Mouse (Mus musculus) hindbrain, postnatal 0 days (tissue): ENCODE measurements around the gene Clcn2. TPM values are rescaled to one million over a fixed set of nuclear protein-coding genes. Genes with fewer than 3 reads are reported as not detected.
A peak's percentile ranks its signal among the peaks of the same experiment; 100 is the strongest.

Experiments used
- ATAC-seq: fragments of 200-750 bp; cut with Nextera tagmentation; 2 replicates; pipeline ENCODE4 v1.8.0; 2017; ENCODE audit warnings: mild to moderate bottlenecking, moderate TSS enrichment, moderate library complexity
- DNase-seq: peaks from one replicate; pipeline ENCODE4 v3.0.0-alpha.2; 2015; ENCODE audit warnings: low spot score
- H3K27ac ChIP-seq: fragments of 300-500 bp; sonication (generic); 2 replicates; pipeline ENCODE4 v1.5.1; 2014; ENCODE audit warnings: mild to moderate bottlenecking
- H3K27me3 ChIP-seq: fragments of 300-500 bp; sonication (generic); 2 replicates; pipeline ENCODE4 v1.6.1; 2014; ENCODE audit warnings: low read length, mixed read lengths; ENCODE audit not compliant: insufficient read depth
- H3K36me3 ChIP-seq: fragments of 300-500 bp; sonication (generic); 2 replicates; pipeline ENCODE4 v1.6.1; 2014; ENCODE audit warnings: low read length, mixed read lengths; ENCODE audit not compliant: insufficient read depth
- H3K4me1 ChIP-seq: fragments of 300-500 bp; sonication (generic); 2 replicates; pipeline ENCODE4 v1.6.1; 2014; ENCODE audit warnings: antibody characterized with exemption, low read length, mixed read lengths; ENCODE audit not compliant: insufficient read depth
- H3K4me2 ChIP-seq: fragments of 300-500 bp; sonication (generic); 2 replicates; pipeline ENCODE4 v1.6.1; 2014; ENCODE audit warnings: low read depth, mild to moderate bottlenecking, low read length, moderate library complexity, mixed read lengths
- H3K4me3 ChIP-seq: fragments of 300-500 bp; sonication (generic); 2 replicates; pipeline ENCODE4 v1.5.1; 2014; ENCODE audit warnings: low read length
- H3K9ac ChIP-seq: fragments of 300-500 bp; sonication (generic); replicated peaks from 2 replicates; pipeline ENCODE4 v1.6.1; 2014; ENCODE audit warnings: mild to moderate bottlenecking, low read length, moderate library complexity, mixed read lengths
- H3K9me3 ChIP-seq: fragments of 300-500 bp; sonication (generic); 2 replicates; pipeline ENCODE4 v1.6.1; 2016; ENCODE audit warnings: low read length, mixed read lengths
- CTCF ChIP-seq: IDR thresholded peaks from 2 replicates; pipeline ENCODE4 v1.5.1; 2016; ENCODE audit warnings: antibody characterized with exemption, control low read depth, low read depth
- WGBS: fragments of 180-500 bp; shearing (Covaris S2); extraction: QIAGEN DNeasy Blood & Tissue Kit; methylation state at CpG from one replicate; pipeline ENCODE4 v1.1.7; 2014; 5-methylcytosine and 5-hydroxymethylcytosine counted together
- polyA plus RNA-seq: library from polyadenylated mRNA; unstranded; fragments of >200 nt; fragmentation: Nextera tagmentation; extraction: Ambion mirVana; gene quantifications from 2 replicates; pipeline ENCODE4 v1.2.1, GENCODE M21; 2015
- total RNA-seq: library from RNA; depleted of rRNA; stranded (reverse); fragments of >200 nt; gene quantifications from 2 replicates; pipeline ENCODE4 v1.2.3, GENCODE M21; 2014

Clcn2 gene
- total and polyA plus RNA-seq, 2 experiments from 2014 or later, result 18.5 to 74.6 TPM

DNA sequence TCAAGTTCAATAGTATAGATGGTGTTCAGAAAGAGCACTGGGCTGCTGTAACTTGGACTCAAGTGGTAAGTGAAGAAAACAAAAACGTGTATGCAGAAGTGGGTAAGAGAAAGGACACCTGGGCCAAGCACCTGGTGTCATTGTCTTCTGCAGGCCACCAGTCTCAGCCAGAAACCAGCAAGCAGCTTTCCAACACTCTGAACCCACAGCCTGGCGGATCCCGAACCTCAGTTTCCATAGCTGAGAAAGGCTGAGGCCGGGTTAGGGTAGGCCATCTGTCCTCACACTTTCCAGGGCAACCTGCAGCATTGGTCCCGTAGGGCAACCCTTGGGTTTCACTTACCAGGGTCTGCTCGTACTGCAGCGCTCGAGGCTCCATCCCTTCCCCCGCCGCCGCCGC is 2.0 kb downstream of the Clcn2 start:
- peak overlapping the region; percentile 63 for H3K4me3 ChIP-seq
- DNase-seq, result no peak
- H3K4me2 ChIP-seq, result peak overlapping the region; percentile 82
- H3K9ac ChIP-seq, result peak overlapping the region; percentile 82
- no peaks in the 10 kb centered on the region for H3K9me3 ChIP-seq
- no peaks in the 10 kb centered on the region for H3K27me3 ChIP-seq
- TF ChIP-seq CTCF, result no peak
- peaks cover 20% of the 10 kb centered on the region; the same call in 1 of the 2 replicates for H3K36me3 ChIP-seq
- H3K27ac ChIP-seq, result peak overlapping the region; percentile 96
- H3K4me1 ChIP-seq, result peaks cover 18% of the 10 kb centered on the region; the same call in 1 of the 2 replicates
- 2% methylated on average over 12 of the region's 12 CpGs for WGBS
- no peak for ATAC-seq

DNA sequence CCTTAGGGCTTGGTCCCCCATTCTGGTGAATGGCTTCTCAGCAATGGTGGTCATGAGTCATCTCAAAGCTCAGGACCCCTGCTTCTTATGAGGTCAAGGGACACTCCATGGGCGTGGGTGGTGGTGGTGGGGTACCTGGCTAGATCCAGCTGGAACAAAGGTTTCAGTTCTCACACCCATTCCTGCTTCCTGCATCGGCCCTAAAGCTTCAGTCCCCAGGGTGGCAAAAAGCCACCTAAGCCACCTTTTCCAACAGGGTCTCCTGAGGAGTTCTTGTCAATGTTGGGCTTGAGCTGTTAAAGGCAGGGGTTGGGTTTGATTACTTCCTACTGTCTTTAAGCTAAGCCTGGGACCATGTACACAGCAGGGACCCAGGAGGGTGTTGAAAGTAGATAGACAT is 2.4 kb downstream of the Clcn2 start:
- Histone ChIP-seq H3K36me3 (peaks cover 18% of the 10 kb centered on the region; the same call in 1 of the 2 replicates), H3K4me1 (peaks cover 18% of the 10 kb centered on the region; the same call in 1 of the 2 replicates), H3K4me2 (peak overlapping the region; percentile 82), H3K27me3 (no peaks in the 10 kb centered on the region), H3K9me3 (no peaks in the 10 kb centered on the region), H3K9ac (peak overlapping the region; percentile 82), H3K4me3 (peak overlapping the region; percentile 63), H3K27ac (peak overlapping the region; percentile 96; the same call in 1 of the 2 replicates)
- ATAC-seq (no peak), DNase-seq (no peak)
- no peak for TF ChIP-seq CTCF
- WGBS, result 63% methylated on average over 2 of the region's 2 CpGs

DNA sequence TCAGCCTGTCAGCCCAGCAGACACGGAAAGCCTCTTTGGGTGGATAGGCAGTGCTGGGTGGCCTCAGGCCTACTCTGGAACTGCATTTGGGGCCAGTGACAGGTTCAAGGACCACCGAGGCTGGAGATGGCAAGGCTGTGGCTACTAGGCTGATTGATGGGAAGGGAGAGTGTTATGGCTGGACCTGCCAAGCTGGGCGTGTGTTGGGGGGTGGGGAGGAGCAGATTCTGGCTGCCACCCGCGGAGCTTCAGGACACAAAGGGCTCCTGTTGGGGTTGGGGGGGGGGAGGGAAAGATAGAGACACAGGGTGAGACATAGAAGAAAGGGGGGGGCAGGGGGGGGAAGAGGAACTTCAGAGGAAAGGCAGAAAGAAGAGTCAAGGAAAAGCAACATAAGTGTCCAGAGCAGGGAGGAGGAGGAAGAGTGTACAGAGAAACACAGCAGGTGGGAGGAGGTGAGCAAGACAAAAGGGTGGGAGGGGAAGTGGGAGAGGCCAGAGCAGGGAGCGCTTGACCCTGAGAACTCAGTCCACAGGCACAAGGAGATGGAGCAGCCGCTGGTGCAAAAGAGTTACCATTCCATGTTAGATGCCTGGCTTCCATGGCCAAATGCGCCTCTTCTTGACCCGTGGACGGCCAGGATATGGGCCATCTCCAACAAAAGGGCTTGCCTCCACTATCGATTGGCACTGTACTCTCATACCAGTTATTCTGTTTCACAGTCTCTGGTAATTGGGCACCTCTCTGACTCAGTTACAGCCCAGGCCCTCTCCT is 3.1 kb downstream of the Clcn2 start:
- Histone ChIP-seq H3K9ac (peak overlapping the region; percentile 28), H3K4me2 (peak overlapping the region; percentile 82), H3K4me1 (peaks cover 18% of the 10 kb centered on the region; the same call in 1 of the 2 replicates), H3K4me3 (peak overlapping the region; percentile 63), H3K36me3 (peaks cover 12% of the 10 kb centered on the region; the same call in 1 of the 2 replicates), H3K9me3 (no peaks in the 10 kb centered on the region), H3K27ac (no peak overlapping the region), H3K27me3 (no peaks in the 10 kb centered on the region)
- TF ChIP-seq CTCF, result no peak
- 32% methylated on average over 11 of the region's 11 CpGs for WGBS
- no peak for ATAC-seq
- no peak for DNase-seq

DNA sequence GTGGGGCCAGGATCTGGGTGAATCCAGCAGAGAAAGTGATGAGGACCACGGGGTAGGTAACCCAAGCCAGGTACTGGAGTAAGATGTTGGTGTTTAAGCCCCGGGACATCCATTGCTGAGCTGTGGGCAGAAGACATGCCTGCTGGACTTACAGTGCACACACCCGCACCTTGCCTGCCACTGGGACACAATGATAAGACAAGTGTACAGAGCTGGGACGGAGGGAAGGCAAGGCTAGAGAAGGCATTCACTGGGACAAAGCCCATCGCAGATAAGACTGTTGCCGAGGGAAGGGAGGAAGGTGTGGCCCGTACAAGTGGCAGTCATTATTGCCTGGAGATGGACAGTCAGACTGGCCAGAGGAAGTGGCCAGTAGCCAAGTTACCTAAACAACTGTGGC is 4.7 kb downstream of the Clcn2 start:
- no peak for DNase-seq
- Histone ChIP-seq H3K27me3 (no peaks in the 10 kb centered on the region), H3K36me3 (peaks cover 12% of the 10 kb centered on the region; the same call in 1 of the 2 replicates), H3K4me2 (no peak overlapping the region), H3K9me3 (no peaks in the 10 kb centered on the region), H3K9ac (no peak overlapping the region), H3K4me3 (no peak overlapping the region), H3K27ac (no peak overlapping the region), H3K4me1 (peaks cover 18% of the 10 kb centered on the region; the same call in 1 of the 2 replicates)
- 83% methylated on average over 7 of the region's 7 CpGs for WGBS
- no peak for ATAC-seq
- TF ChIP-seq CTCF, result no peak

DNA sequence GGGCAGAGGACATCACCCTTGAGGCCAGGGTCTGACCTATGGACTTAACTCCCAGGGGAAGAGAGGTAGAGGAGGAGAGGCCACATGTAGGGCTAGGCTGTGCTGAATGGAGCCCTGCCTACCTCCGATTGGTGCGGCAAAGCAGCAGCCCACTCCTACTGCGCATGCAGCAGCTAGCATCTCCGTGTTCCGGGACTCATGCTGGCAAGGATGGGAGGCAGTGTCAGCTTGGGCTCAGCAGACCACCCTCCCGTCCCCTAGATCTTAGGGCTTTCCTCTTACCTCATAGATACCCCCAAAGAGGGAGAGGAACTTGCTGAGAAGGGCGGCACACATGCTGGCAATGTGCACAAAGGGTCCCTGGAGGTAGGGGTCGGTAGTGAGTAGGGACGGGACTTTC is 5.4 kb downstream of the Clcn2 start:
- H3K27me3 ChIP-seq, result no peaks in the 10 kb centered on the region
- H3K4me1 ChIP-seq, result peaks cover 18% of the 10 kb centered on the region; the same call in 1 of the 2 replicates
- H3K36me3 ChIP-seq, result peaks cover 16% of the 10 kb centered on the region; the same call in 1 of the 2 replicates
- TF ChIP-seq CTCF, result no peak; the same call in 1 of the 2 replicates
- no peak overlapping the region for H3K4me3 ChIP-seq
- no peak for DNase-seq
- no peak overlapping the region for H3K9ac ChIP-seq
- H3K4me2 ChIP-seq, result no peak overlapping the region
- no peak for ATAC-seq
- no peak overlapping the region for H3K27ac ChIP-seq
- H3K9me3 ChIP-seq, result no peaks in the 10 kb centered on the region
- WGBS, result 74% methylated on average over 9 of the region's 9 CpGs

DNA sequence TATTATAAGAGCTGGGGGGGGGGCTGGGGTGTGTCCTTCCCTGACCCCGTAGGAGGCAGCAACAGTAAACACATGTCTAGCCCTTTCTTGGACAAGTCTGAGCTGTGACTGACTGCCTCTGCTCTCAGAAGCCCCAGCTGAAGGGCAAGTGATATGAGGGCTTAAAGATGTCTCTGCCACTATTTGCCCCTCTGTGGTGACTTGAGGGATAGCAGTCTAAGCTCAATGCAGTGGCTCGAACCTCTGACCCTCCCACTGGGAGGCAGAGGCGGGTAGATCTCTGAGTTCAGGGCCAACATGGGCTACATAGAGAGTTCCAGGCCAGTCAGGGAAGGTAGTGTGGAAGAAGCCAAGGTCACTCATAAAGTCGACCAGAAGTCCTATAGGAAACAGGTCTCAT is 6.7 kb downstream of the Clcn2 start:
- peak; percentile 49 for TF ChIP-seq CTCF
- DNase-seq (peak; percentile 7), ATAC-seq (no peak)
- H3K4me1 ChIP-seq, result peaks cover 13% of the 10 kb centered on the region; the same call in 1 of the 2 replicates
- H3K9ac ChIP-seq, result no peak overlapping the region
- no peak overlapping the region for H3K27ac ChIP-seq
- no peaks in the 10 kb centered on the region for H3K9me3 ChIP-seq
- H3K27me3 ChIP-seq, result no peaks in the 10 kb centered on the region
- H3K4me2 ChIP-seq, result no peak overlapping the region
- H3K36me3 ChIP-seq, result peaks cover 19% of the 10 kb centered on the region; the same call in 1 of the 2 replicates
- WGBS, result 74% methylated on average over 4 of the region's 4 CpGs
- no peak overlapping the region for H3K4me3 ChIP-seq

DNA sequence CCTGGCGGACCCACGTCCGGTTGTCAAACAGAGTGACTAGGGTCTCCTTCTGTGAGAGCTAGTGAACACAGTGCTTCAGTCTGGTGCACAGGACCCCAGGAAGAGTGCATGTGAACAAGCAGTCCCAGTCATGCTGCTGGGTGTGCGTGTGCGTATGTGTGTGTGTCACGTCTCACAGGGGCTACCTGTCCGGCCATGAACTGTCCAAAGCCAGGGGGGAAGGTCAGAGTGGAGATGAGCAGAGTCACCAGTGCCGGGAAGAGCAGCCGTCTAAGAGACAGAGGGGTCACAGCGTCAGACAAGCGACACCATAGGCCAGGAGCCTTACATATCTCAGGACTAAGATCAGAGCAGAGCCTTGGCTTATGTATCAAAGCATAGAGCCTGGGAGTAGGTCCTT is 7.2 kb downstream of the Clcn2 start:
- no peak for TF ChIP-seq CTCF
- Histone ChIP-seq H3K4me3 (no peak overlapping the region), H3K27me3 (no peaks in the 10 kb centered on the region), H3K4me2 (no peak overlapping the region), H3K4me1 (peaks cover 13% of the 10 kb centered on the region; the same call in 1 of the 2 replicates), H3K27ac (no peak overlapping the region), H3K36me3 (peaks cover 22% of the 10 kb centered on the region; the same call in 1 of the 2 replicates), H3K9ac (no peak overlapping the region), H3K9me3 (no peaks in the 10 kb centered on the region)
- DNase-seq (no peak), ATAC-seq (no peak)
- WGBS, result 94% methylated on average over 11 of the region's 11 CpGs
